Mouse (Mus musculus): ENCODE data around the gene Tardbp. TPM values are rescaled to one million over a fixed set of nuclear protein-coding genes. Genes with fewer than 3 reads are reported as not detected.

The Tardbp gene
- polyA plus RNA-seq, 1 experiment from 2014 or later: 76.7 TPM

- Histone ChIP-seq H3K27me3 (ENCODE audit: insufficient read depth, low read length) (no peaks in the 10 kb centered on the region), H3K4me1 (ENCODE audit: insufficient read depth) (peaks cover 10% of the 10 kb centered on the region; the same call in 1 of the 2 replicates), H3K9me3 (ENCODE audit: low read length) (no peaks in the 10 kb centered on the region), H3K4me3 (ENCODE audit: low read depth, low read length) (no peak overlapping the region), H3K9ac (replicated peaks) (no peak overlapping the region), H3K36me3 (replicated peaks; ENCODE audit: insufficient read depth, low read length) (peaks cover 24% of the 10 kb centered on the region), H3K4me2 (ENCODE audit: low read depth, low read length) (no peak overlapping the region), H3K27ac (ENCODE audit: low read depth) (no peak overlapping the region)
- TF ChIP-seq CTCF (IDR thresholded peaks at IDR 0.05; ENCODE audit: low read depth) (no peak), EP300 (IDR thresholded peaks at IDR 0.05; ENCODE audit: low read depth) (no peak)
- DNase-seq (no peak), ATAC-seq (peak; percentile 64)
- WGBS (ENCODE audit: insufficient replicate concordance): 19% methylated on average over 4 of the region's 4 CpGs
These were observed 43.6 kb downstream of the Tardbp start for GRCm38 (mm10) chr4:148583257-148583656.

DNA sequence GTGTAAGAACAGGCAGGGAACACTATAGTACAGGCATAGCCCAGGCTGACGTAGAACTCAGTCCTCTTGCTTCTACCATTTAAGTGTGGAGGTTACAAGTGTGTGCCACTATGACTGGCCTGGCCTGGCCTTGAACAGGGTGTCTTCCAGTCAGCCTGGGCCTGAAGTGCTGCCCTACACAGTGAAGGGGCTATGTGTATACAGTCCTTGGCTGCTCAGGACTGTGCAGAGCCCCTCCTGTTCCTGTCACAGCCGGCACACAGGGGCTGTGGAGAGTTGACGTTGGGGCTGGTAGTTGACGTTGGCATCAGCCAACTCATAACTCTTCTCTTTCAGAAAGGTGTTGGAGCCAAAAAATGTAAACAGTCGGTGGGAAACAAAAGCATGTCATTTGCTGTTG, 45.4 kb downstream of the Tardbp start:
- 91% methylated on average over 5 of the region's 5 CpGs for WGBS (ENCODE audit: insufficient replicate concordance)
- ATAC-seq (no peak), DNase-seq (no peak)
- no peaks in the 10 kb centered on the region for H3K27me3 ChIP-seq (ENCODE audit: insufficient read depth, low read length)
- TF ChIP-seq CTCF (IDR thresholded peaks at IDR 0.05; ENCODE audit: low read depth) (no peak), EP300 (IDR thresholded peaks at IDR 0.05; ENCODE audit: low read depth) (no peak)
- H3K27ac ChIP-seq (ENCODE audit: low read depth): no peak overlapping the region
- no peaks in the 10 kb centered on the region for H3K9me3 ChIP-seq (ENCODE audit: low read length)
- H3K4me2 ChIP-seq (ENCODE audit: low read depth, low read length): no peak overlapping the region
- no peak overlapping the region for H3K4me3 ChIP-seq (ENCODE audit: low read depth, low read length)
- peaks cover 10% of the 10 kb centered on the region; the same call in 1 of the 2 replicates for H3K4me1 ChIP-seq (ENCODE audit: insufficient read depth)
- no peak overlapping the region for H3K9ac ChIP-seq (replicated peaks)
- H3K36me3 ChIP-seq (replicated peaks; ENCODE audit: insufficient read depth, low read length): peaks cover 35% of the 10 kb centered on the region

DNA sequence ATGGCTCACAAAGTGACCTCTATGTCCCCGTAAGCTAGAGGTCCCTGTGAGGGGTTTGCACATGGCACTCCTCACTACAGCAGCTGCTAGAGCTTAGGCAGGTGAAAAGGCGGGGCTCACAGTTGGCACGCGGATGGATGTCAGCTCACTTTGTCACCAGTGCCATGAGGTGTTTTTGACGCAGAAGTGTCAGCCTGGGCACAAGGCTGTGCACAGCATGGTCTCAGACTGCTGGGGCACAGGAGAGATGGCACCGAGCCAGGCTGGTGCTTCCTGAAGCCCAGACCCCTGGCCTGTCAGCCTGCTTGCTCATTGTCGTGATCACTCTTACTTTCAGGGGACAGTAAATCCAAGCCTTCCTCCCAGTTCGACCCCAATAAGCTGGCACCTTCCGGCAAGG, 46.1 kb downstream of the Tardbp start:
- peaks cover 41% of the 10 kb centered on the region for H3K36me3 ChIP-seq (replicated peaks; ENCODE audit: insufficient read depth, low read length)
- no peak for ATAC-seq
- TF ChIP-seq EP300 (IDR thresholded peaks at IDR 0.05; ENCODE audit: low read depth): no peak
- no peak for TF ChIP-seq CTCF (IDR thresholded peaks at IDR 0.05; ENCODE audit: low read depth)

DNA sequence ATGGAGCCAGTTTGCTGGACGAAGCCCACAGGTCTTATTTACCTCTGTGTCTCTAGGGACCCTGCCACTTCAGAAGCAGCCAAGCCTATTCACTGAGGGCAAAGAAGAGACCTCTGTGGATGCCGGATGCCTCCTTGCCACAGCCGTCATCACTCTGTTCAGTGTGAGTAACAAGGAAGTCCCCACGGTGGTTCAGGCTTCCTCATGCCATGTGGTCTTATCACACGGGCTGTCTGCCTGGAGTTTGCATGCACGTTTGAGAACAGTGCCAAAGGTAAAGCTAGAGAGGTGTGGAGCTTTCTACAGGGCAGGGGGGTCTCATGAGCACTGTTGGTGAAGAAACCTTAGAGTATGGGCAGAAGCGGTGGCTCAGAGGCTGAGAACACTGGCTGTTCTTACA, 53.6 kb downstream of the Tardbp start:
- H3K27me3 ChIP-seq (ENCODE audit: insufficient read depth, low read length): no peaks in the 10 kb centered on the region
- no peak overlapping the region for H3K27ac ChIP-seq (ENCODE audit: low read depth)
- no peaks in the 10 kb centered on the region for H3K4me1 ChIP-seq (ENCODE audit: insufficient read depth)
- no peak overlapping the region for H3K9ac ChIP-seq (replicated peaks)
- WGBS (ENCODE audit: insufficient replicate concordance): 70% methylated on average over 7 of the region's 7 CpGs
- no peak overlapping the region for H3K4me3 ChIP-seq (ENCODE audit: low read depth, low read length)
- H3K9me3 ChIP-seq (ENCODE audit: low read length): no peaks in the 10 kb centered on the region
- TF ChIP-seq EP300 (IDR thresholded peaks at IDR 0.05; ENCODE audit: low read depth) (no peak), CTCF (IDR thresholded peaks at IDR 0.05; ENCODE audit: low read depth) (no peak)
- H3K4me2 ChIP-seq (ENCODE audit: low read depth, low read length): no peak overlapping the region
- ATAC-seq: no peak
- peaks cover 85% of the 10 kb centered on the region for H3K36me3 ChIP-seq (replicated peaks; ENCODE audit: insufficient read depth, low read length)
- no peak for DNase-seq

More for the DNA sequence above, 46.1 kb downstream of the Tardbp start:
- no peak overlapping the region for H3K4me3 ChIP-seq (ENCODE audit: low read depth, low read length)
- no peak overlapping the region for H3K4me2 ChIP-seq (ENCODE audit: low read depth, low read length)
- 82% methylated on average over 9 of the region's 9 CpGs for WGBS (ENCODE audit: insufficient replicate concordance)
- no peaks in the 10 kb centered on the region for H3K9me3 ChIP-seq (ENCODE audit: low read length)
- no peak for DNase-seq
- no peak overlapping the region for H3K9ac ChIP-seq (replicated peaks)
- peaks cover 10% of the 10 kb centered on the region; the same call in 1 of the 2 replicates for H3K4me1 ChIP-seq (ENCODE audit: insufficient read depth)
- H3K27me3 ChIP-seq (ENCODE audit: insufficient read depth, low read length): no peaks in the 10 kb centered on the region
- H3K27ac ChIP-seq (ENCODE audit: low read depth): no peak overlapping the region

DNA sequence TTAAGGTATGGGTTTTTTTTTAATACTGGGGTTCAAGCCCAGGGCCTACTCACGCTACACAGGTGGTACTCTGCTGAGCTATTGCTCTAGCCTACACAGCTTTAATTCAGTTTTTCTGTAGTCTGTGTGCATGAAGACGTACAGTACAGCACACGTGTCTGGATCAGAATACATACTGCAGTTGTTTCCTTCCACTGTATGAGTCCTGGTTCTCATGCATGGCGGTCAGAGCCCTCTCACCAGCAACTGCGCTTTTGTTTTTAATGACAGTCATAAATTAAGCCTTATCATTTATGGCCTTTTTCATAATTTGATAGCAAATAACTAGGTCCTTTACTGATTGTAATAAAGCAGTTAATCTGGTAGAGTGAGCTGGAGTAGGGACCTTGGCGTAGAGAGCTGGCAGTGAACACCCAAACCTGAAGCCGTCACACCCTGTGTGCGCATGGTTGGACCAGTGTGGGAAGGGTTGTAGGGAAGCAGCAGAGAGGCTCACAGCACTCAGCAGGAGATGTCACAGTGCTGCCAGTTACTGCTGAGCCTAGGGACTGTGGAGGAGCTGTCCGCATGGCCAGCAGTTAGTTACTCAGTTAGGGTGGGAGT, 56.0 kb downstream of the Tardbp start:
- no peak for DNase-seq
- no peak overlapping the region for H3K27ac ChIP-seq (ENCODE audit: low read depth)
- no peak overlapping the region for H3K9ac ChIP-seq (replicated peaks)
- no peaks in the 10 kb centered on the region for H3K9me3 ChIP-seq (ENCODE audit: low read length)
- no peak overlapping the region for H3K4me3 ChIP-seq (ENCODE audit: low read depth, low read length)
- no peak for TF ChIP-seq CTCF (IDR thresholded peaks at IDR 0.05; ENCODE audit: low read depth)
- TF ChIP-seq EP300 (IDR thresholded peaks at IDR 0.05; ENCODE audit: low read depth): no peak
- 91% methylated on average over 9 of the region's 9 CpGs for WGBS (ENCODE audit: insufficient replicate concordance)
- H3K4me1 ChIP-seq (ENCODE audit: insufficient read depth): no peaks in the 10 kb centered on the region
- no peak overlapping the region for H3K4me2 ChIP-seq (ENCODE audit: low read depth, low read length)
- no peaks in the 10 kb centered on the region for H3K27me3 ChIP-seq (ENCODE audit: insufficient read depth, low read length)
- ATAC-seq: no peak
- H3K36me3 ChIP-seq (replicated peaks; ENCODE audit: insufficient read depth, low read length): peaks cover 85% of the 10 kb centered on the region

DNA sequence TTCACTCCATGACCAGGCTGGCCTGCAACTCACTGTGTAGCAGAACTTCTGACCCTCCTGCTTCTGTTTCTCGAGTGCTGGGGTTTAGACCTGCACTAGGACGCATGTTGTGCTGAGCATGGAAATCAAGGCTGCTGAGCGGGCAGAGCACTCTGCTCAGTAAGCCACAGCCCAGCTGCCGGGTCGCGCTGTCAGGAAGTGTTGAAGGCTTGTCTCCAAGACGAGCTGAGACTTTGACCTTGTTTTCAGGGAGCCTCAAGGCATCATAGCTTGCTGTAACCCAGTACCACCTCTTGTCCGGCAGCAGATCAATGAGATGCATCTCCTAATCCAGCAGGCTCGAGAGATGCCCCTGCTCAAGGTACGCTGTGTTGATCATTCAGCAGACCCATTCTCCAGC, 56.7 kb downstream of the Tardbp start:
- Histone ChIP-seq H3K27ac (ENCODE audit: low read depth) (no peak overlapping the region), H3K4me1 (ENCODE audit: insufficient read depth) (no peaks in the 10 kb centered on the region), H3K36me3 (replicated peaks; ENCODE audit: insufficient read depth, low read length) (peaks cover 84% of the 10 kb centered on the region), H3K9ac (replicated peaks) (no peak overlapping the region), H3K27me3 (ENCODE audit: insufficient read depth, low read length) (no peaks in the 10 kb centered on the region), H3K9me3 (ENCODE audit: low read length) (no peaks in the 10 kb centered on the region), H3K4me2 (ENCODE audit: low read depth, low read length) (no peak overlapping the region), H3K4me3 (ENCODE audit: low read depth, low read length) (no peak overlapping the region)
- 84% methylated on average over 10 of the region's 10 CpGs for WGBS (ENCODE audit: insufficient replicate concordance)
- TF ChIP-seq EP300 (IDR thresholded peaks at IDR 0.05; ENCODE audit: low read depth): no peak
- TF ChIP-seq CTCF (IDR thresholded peaks at IDR 0.05; ENCODE audit: low read depth): no peak
- DNase-seq (no peak), ATAC-seq (no peak)
